Mouse (Mus musculus) G1E (cell line): ENCODE measurements at regions not wholly inside any gene's neighbourhood (a gene's known extent, or its start where the extent isn't known, plus 50 kb on each side); places are given as distances from the start of the nearest gene placed in this dataset.

Source experiments
- CTCF ChIP-seq: IDR thresholded peaks from 2 replicates; pipeline ENCODE4 v1.5.1; 2012; ENCODE audit warnings: low read depth, low read length, inconsistent platforms, mixed read lengths
- GATA1 ChIP-seq: IDR thresholded peaks from 2 replicates; pipeline ENCODE4 v1.6.1; 2012; ENCODE audit warnings: borderline replicate concordance, low read length, inconsistent platforms, mixed read lengths
- TAL1 ChIP-seq: conservative IDR thresholded peaks from 2 replicates; pipeline ENCODE4 v1.6.1; 2012; ENCODE audit warnings: low read depth, low read length, inconsistent platforms, mixed read lengths

- TF ChIP-seq CTCF (no peak), TAL1 (no peak), GATA1 (no peak)
Observed at GRCm38 (mm10) chr15:61453656-61454349, 531.0 kb upstream of the A1bg start.
